Mouse (Mus musculus) liver (tissue): ENCODE results near the gene Ubash3a.

Source experiments
- DNase-seq: peaks from one replicate; pipeline ENCODE4 v3.0.0-alpha.2; 2020; ENCODE audit warnings: mixed read lengths

Gene Ubash3a

GRCm38 (mm10) chr17:31222810-31223310 lies 15.2 kb downstream of the Ubash3a start:
- DNase-seq = no peak

- peak; percentile 23 for DNase-seq
These were observed 16.2 kb downstream of the Ubash3a start for GRCm38 (mm10) chr17:31223835-31224234.

GRCm38 (mm10) chr17:31224591-31224990 lies 16.9 kb downstream of the Ubash3a start:
- no peak for DNase-seq

- DNase-seq = no peak
These were observed 18.7 kb downstream of the Ubash3a start for GRCm38 (mm10) chr17:31226368-31226767.

- DNase-seq = no peak
These were observed 19.3 kb downstream of the Ubash3a start for GRCm38 (mm10) chr17:31226931-31227330.

- no peak for DNase-seq
These were observed 24.1 kb downstream of the Ubash3a start for GRCm38 (mm10) chr17:31231780-31232179.

GRCm38 (mm10) chr17:31232251-31233010 lies 24.8 kb downstream of the Ubash3a start:
- no peak for DNase-seq

GRCm38 (mm10) chr17:31235915-31236314 lies 28.2 kb downstream of the Ubash3a start:
- DNase-seq = no peak

- peak; percentile 23 for DNase-seq
These were observed 30.8 kb downstream of the Ubash3a start for GRCm38 (mm10) chr17:31238234-31239020.

GRCm38 (mm10) chr17:31241156-31241555 lies 33.5 kb downstream of the Ubash3a start:
- no peak for DNase-seq

GRCm38 (mm10) chr17:31242764-31243163 lies 35.1 kb downstream of the Ubash3a start:
- no peak for DNase-seq

GRCm38 (mm10) chr17:31245321-31245720 lies 37.6 kb downstream of the Ubash3a start:
- no peak for DNase-seq

- no peak for DNase-seq
These were observed 39.5 kb downstream of the Ubash3a start for GRCm38 (mm10) chr17:31247144-31247543.

GRCm38 (mm10) chr17:31253951-31254350 lies 46.3 kb downstream of the Ubash3a start:
- DNase-seq = no peak

GRCm38 (mm10) chr17:31254463-31254931 lies 46.8 kb downstream of the Ubash3a start:
- DNase-seq = peak; percentile 56

GRCm38 (mm10) chr17:31257149-31257548 lies 49.5 kb downstream of the Ubash3a start:
- no peak for DNase-seq

- DNase-seq = no peak
These were observed 50.2 kb downstream of the Ubash3a start for GRCm38 (mm10) chr17:31257898-31258297.

GRCm38 (mm10) chr17:31258310-31258865 lies 50.7 kb downstream of the Ubash3a start:
- no peak for DNase-seq

GRCm38 (mm10) chr17:31259145-31259544 lies 51.5 kb downstream of the Ubash3a start:
- DNase-seq = no peak

- no peak for DNase-seq
These were observed 52.2 kb downstream of the Ubash3a start for GRCm38 (mm10) chr17:31259825-31260224.

GRCm38 (mm10) chr17:31260430-31260829 lies 52.8 kb downstream of the Ubash3a start:
- no peak for DNase-seq

GRCm38 (mm10) chr17:31261352-31261751 lies 53.7 kb downstream of the Ubash3a start:
- DNase-seq = no peak

- no peak for DNase-seq
These were observed 55.0 kb downstream of the Ubash3a start for GRCm38 (mm10) chr17:31262715-31263114.
